Mouse (Mus musculus) left cerebral cortex, adult 8-10 months (tissue): Measurements from ENCODE around the gene Hoxd13. TPM values are rescaled to one million over a fixed set of nuclear protein-coding genes. Genes with fewer than 3 reads are reported as not detected.

Experiments
- DNase-seq, 2 experiments: peaks; one replicate each; pipeline ENCODE4 v3.0.0; 2022; ENCODE audit warnings: low spot score in 2 of 2
- total RNA-seq, 4 experiments: library from RNA; stranded (reverse); gene quantifications; 2 replicates each; pipeline ENCODE4 v1.2.4; 2022

Gene Hoxd13
- total RNA-seq, 4 experiments from 2014 or later = not detected

DNA sequence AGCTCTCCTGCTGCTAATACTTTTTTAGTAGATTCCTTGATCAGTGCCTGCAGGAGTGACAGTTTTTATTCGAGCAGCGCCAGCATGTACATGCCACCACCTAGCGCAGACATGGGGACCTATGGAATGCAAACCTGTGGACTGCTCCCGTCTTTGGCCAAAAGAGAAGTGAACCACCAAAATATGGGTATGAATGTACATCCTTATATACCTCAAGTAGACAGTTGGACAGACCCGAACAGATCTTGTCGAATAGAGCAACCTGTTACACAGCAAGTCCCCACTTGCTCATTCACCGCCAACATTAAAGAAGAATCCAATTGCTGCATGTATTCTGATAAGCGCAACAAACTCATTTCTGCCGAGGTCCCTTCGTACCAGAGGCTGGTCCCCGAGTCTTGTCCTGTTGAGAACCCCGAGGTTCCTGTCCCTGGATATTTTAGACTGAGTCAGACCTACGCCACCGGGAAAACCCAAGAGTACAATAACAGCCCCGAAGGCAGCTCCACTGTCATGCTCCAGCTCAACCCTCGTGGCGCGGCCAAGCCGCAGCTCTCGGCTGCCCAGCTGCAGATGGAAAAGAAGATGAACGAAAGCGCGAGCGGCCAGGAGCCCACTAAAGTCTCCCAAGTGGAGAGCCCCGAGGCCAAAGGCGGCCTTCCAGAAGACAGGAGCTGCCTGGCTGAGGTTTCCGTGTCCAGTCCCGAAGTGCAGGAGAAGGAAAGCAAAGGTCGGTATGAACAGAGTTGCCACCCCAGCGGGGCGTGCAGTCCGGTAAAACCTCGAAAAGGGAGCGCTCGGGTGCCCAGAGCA, 24.1 kb downstream of the Hoxd13 start:
- DNase-seq = no peak

DNA sequence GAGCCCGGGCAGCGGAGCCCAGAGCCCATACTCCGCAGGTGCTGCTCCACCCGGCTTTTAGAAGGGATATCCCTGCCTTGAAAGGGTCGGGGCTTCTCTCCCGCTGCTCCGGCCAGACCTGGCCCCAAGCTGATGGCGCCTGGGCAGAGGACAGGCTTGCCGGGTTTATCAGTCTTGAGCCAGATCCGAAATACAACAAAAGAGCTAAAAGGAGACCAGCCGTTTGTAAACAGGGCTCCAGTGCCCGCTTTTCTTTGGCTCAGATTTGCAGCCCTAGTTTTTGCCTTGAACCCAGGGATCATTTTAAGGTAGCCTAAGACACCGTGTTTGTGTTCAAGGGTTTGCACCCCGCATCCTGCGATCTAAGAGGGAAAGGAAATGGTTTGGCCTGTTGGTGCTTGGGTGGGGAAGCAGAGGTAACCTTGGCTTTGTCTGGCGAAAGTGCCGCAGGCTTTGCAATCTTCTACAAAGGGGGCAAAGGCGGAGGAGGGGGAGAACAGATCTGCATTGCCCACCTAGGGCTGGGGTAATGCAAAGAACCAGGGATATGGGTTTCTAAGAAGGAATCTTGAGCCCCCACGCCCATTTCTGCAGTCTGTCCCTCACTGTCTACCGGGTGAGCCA, 24.8 kb downstream of the Hoxd13 start:
- no peak for DNase-seq

DNA sequence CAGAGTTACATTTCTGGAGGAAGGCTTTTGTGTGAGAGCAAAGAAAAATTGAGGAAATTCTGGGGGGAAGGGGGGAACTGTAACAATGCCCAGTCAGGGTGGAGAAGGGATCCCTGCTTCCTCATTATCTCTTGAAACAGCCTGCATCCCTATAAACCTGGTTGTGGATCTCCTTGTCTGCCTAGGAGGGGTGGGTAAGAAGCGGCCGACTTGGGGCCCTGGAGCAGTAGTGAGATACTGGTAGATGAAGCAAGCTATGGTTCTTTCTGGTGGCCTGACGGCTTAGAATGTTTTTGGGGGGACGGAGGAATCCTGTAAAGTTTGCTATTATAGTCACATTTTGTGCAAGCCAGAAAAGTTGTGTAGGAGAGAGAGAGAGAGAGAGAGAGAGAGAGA, 25.3 kb downstream of the Hoxd13 start:
- no peak for DNase-seq

DNA sequence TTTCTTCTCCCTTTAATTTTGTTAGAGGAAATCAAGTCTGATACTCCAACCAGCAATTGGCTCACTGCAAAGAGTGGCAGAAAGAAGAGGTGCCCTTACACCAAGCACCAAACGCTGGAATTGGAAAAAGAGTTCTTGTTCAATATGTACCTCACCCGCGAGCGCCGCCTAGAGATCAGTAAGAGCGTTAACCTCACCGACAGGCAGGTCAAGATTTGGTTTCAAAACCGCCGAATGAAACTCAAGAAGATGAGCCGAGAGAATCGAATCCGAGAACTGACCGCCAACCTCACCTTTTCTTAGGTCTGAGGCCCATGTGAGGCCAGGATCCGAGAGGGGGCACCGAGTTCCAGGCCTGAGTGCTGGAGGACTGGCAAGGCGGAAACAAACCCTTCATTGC, 26.0 kb downstream of the Hoxd13 start:
- DNase-seq = no peak

DNA sequence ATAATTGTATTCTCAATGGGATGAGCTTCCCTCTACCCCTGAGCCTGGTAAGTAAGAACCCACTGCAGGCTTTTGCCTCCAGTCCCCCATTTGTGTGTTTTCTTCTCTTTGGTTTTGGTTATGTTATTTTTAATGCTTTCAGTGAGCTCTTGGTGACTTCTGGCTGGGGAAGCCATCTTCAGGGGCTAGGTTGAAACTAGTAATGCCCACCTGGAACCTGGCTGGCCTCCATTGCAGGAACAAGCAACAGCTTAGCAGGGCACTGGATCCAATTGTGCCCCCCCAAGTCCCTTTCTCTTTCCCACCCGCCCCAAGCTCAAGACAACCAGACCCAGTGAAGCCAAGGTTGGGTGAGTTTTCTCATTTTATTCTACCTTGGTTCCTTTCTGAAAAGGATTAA, 27.3 kb downstream of the Hoxd13 start:
- no peak for DNase-seq

DNA sequence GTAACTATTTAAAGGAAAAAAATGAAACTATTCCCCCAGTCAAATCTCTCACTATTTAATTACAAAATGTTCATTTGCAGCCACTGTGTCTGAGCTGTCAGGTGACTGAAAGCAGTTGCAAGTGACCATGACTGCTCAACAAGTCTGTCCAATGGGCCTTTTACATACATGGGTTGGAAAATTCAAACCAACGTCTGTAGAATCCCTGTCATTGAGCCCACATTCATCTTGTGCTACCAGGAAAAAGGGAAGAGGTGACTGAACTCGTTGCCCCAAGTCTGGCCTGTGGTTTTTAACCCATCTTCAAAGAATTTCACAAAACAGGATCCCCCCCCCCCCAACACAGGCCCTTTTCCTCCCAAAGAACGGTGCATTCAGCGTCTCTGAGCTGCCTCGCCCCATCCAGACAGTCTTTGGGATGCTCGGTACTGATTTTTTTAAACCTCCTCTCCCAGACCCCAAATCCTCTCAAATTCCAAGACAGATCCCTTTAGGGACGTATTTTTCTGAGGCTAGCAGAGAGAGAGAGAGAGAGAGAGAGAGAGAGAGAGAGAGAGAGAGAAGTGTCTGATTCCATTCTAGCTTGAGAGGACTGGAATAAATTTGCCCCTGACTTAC, 27.8 kb downstream of the Hoxd13 start:
- DNase-seq = no peak

DNA sequence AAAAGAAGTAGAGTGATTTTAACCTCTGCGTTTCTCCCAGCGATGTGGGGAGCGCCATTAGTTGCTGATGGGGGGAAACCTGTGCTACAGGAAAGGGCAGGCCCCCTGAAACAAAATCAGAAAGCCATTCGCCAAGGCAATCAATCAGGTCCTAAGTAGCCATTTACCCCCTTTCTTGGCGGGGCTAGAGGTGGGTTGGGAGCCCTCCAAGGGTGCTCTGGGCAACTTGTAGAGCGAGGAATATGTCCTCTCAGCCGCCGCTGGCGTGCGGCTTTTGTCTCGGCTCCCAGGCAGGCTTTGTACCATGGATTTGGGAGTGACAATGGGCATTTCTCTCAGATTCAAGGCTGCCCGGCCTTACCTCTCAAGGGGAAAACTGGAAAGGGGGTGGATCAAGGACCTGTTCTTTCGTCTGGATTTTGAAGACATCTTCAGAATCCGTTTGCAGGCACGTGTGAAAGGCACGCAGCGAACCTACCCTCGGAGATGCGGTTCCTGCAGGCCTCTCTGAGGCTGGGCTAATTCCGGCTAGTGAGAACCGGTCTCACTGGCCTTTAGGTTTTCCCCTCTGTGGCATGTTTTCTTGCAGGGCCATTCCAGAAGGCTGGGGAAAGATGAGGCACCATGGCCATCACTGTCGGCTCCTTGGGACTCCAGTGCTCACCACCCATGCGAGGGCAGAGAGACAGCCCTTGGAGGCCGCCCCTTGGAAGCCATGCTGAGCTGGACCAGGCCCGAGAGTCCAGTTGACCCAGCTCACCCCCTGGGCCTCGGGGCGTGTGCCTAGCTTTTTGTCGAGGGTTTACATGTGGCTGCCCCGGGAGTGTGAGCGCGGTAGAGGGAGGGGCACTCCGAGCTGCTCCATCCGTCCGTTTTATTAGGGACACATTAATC, 28.6 kb downstream of the Hoxd13 start:
- no peak for DNase-seq

DNA sequence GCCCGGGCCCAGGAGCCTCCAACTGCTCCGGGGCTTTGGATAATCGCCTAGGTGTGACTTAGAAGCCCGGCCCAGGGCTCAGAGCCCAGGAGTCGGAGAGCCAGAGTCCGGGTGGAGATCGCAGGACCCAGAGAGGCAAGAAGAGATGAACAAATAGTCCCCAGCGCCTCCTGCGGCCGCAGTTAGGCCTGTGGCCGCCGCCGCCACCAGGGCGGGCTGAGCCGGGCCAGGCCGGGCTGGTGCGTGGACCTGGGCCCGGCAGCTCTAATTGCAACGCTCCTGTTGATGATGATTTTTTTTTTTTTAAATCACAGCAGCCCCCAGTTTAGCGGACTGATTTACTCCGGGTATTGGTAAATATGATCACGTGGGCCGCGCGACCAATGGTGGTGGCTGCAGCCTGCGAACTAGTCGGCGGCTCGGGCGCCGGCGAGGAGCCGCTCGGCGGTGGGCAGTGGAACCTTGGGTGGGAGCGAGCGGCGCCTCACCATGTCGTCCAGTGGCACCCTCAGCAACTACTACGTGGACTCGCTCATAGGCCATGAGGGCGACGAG, 29.5 kb downstream of the Hoxd13 start, which contains the start of gene Hoxd9:
Gene Hoxd9 (plus strand): TSS at position 161 of the 555 bp plus-strand sequence.
- no peak for DNase-seq

DNA sequence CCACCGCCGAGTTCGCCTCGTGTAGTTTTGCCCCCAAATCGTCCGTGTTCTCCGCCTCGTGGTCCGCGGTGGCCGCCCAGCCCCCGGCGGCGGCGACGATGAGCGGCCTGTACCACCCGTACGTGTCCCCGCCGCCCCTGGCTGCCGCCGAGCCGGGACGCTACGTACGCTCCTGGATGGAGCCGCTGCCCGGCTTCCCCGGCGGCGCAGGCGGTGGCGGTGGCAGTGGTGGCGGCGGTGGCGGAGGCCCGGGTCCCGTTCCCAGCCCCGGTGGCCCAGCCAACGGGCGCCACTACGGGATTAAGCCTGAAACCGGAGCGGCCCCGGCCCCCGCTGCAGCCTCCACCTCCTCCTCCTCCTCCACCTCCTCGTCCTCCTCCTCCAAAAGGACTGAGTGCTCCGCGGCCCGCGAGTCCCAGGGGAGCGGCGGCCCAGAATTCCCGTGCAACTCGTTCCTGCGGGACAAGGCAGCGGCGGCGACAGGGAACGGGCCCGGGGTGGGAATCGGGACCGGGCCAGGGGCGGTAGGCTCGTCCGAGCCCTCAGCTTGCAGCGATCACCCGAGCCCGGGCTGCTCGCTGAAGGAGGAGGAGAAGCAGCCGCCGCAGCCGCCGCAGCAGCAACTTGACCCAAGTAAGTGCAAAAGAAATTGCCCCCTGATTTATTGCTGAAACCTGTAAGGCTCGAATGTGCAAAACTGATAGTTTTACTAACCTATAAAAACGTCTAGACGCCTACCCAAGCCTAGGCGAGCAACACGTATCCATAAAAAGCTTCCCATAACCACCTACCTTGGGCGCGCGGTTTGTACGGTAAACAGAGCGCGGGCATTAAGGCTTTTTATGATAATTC, 30.3 kb downstream of the Hoxd13 start:
- DNase-seq = no peak

DNA sequence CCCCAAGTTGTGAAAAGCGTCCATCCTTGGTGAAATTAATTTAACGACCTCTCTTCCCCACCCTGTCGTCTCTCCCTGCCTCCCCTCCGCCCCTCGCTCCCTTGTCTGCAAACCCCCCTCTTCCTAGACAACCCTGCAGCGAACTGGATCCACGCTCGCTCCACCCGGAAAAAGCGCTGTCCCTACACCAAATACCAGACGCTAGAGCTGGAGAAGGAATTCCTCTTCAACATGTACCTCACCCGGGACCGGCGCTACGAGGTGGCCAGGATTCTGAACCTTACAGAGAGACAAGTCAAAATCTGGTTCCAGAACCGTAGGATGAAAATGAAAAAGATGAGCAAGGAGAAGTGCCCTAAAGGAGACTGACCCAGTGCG, 30.9 kb downstream of the Hoxd13 start:
- DNase-seq = no peak

DNA sequence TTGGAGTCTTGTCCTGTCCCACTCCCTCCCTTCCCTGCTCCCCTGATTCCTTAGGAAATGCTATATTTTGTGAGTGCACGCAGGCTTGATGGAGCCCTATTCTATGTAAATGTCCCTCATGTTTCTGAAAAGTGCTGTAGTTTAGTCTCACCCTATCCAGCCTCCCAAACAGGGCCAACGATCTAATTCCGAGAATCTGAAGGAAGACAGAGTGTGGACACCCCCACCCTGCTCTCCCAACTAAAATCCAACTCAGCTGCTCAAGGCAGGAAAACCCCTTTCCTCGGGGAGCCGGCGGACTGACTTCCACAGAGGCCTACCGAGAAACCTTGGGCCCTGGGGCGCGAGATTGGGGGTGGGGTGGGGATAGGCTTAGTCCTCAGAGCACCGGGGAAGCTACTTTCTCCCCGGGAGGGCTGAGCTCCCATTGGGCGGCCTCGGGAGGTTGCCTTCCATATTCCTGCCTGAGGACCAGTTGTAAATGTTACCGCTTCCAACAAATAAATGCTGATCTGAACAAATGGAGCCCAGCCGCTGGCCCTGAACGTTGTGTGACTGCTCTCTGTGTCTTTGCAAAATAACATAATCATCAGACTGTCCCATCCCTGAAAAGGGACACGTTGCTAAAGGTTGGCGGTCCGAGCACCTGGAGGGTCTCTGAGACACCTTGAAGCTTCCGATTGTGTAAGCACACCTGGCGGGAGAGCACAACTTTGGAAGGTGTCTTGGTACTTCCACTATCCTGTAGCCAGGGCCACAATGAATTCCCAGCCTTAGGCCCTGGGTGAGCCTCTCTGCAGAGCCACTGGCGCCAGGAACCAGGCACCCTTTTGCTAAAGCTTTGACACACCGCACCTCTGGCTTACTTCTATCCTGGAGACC, 31.8 kb downstream of the Hoxd13 start:
- DNase-seq = no peak

DNA sequence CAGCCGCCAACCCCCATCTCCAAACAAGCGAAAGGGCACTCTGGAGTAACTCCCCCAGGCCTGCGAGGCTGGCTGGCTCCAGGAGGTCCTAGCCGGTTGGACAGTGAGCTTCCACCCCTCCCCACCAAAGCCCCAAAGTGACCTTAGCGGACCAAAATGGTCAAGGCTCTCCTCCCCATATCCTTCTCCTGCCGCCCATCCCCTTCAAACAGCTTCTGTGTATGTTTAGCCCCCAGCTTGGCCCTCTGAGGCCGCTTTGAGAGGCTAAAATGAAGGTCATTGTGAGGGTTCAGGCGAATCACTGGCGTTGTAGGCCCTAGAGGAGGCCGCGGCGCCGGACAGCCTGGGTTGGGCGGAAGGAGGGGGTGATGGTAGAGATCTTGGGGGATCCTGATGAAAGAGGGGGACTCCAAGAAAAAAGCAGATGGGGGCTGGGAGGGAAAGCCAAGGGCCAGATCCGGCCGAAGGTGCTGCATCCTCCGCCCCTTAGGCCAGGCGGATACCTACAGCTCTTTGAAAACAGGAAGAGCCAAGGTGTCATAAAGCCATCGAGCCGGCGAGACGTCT, 32.5 kb downstream of the Hoxd13 start:
- no peak for DNase-seq

DNA sequence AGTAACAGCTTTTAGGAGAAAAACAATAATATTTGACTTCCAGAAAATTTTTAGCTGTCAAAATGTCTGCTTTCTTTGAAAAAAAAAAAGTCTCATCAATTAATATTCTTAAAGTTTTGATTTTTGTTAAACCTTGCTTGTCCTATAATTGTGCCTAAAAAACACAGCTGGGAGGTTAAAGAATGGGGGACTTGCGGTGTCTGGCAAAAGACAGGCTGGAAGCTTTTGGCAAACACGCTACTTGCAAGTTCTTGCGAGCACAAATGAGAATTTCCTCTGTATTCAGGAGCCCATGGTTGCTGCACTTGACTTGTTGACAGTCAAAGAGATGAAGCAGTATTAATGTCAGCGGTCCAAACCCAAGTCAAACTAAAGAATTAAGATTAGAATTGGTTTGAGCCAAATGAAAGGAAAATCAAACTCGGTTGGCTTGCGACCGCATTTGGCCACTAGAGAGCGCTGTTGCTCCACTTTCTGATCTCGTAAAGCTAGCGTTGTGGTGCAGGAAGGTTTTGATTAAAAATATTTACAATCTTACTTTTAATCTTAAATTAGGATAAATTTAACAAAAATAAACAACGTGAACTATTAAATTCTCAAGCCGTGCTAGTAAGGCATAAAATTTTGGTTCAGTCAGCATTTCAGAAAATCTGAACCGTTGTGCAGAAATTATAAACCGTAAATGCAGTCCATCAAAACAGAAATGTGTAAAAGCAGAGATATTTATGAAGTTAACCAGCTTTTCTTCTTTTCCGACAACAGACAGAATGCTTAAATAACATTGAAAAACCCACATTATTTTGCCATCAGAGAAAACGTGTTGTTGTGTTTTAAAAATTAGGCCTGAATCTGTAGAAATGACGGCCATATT, 34.1 kb downstream of the Hoxd13 start:
- DNase-seq = peak in 1 of 2 experiments; percentile 75

DNA sequence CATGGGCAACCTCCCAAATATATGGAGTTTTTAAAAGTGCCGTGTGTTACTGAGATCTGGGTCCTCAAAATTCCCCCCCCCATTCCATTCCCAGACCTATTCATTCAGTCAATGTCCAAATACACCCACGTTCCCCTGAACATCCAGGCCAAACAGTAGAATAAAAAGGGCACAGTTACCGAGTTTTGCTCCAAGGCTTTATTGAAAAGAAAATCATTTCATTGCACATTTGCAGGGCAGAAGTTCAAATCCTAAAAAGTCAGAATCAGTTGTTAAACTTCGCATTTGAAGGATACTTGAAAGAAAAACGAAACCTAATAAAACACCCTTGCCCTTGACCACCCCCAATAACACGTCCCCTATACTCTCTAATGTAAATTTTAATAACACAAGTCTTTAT, 34.7 kb downstream of the Hoxd13 start:
- DNase-seq = no peak

DNA sequence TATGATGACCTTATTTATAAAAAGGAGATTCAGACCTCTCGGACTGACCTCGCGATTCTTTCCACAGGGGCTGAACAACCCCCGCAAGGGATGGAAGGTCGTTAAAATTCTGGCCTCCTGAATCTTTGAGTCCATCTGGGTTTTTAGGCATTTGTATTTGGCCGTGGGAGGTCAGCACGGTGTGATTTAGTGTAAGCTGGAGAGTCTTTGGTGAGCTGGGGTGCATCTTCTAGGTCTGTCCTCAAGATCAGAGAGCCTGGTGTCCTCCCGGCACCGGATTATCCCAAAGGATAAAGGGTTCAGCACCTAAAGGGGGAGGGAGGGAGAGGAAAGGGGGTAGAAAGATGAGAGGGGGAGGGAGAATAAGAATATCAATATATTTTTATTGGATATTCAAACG, 35.2 kb downstream of the Hoxd13 start:
- no peak for DNase-seq

DNA sequence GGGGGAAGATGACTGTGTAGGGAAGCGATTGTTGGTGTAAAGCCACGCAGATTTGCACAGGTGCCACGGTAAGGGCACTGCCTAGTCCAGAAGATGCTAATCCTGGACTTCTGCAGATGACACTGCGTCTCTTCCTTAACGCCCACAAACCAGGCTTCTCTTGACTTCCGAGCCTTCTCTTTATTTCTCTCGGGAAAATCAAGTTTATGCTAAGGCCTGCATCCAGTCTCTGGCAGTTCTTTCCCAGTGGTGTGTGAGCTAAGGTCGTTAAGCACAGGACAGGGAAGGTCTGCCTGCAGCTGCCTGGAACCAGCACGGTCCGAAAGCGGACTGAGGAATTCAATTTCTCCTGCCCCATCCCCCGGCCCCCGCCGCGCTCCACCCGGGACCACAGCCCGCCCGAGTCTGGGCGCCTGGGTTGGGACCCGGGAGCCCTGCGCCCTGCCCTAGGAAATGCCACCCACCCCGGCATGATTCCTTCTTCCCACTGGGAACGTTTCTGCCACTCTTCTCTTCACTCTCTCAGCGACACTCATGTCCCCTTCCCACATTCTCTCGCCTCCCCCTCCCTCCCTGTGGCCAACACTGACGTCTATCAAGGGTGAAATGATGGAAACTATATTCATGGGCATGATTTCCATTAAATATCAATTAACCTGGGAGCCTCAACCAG, 35.7 kb downstream of the Hoxd13 start:
- DNase-seq = no peak

DNA sequence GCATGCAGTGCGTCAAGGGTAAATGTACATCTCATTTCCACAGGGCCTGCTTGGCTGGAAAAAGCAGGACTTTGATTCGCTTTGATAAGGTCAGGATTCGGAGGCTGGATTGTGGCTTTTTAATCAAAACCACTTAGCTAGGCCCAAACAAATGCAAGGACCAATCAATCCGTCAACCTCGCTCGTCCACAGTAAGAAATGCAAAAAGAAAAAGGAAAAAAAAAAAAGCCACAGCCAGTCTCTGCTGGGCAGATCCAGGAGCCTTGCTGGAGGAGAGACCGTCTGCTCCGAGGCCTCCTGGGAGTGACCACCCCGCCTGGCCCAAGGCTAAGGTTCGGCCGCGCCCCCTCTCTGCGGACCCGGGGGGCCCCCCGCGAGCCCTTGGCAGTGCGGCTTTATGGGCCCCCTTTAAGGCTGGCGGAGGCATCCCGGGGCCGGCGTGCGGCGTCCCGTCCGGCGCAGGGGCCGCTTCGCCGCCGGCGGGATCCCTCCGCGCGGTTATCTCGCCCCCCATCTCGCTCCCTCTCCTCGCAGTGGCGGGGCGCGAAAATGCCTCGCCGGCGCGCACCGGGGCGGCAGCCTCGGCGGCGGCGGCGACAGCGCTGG, 36.4 kb downstream of the Hoxd13 start, which contains the start of gene Hoxd8:
Gene Hoxd8 (plus strand): TSS at position 223 of the 606 bp plus-strand sequence.
- DNase-seq = no peak
